Mouse (Mus musculus) kidney, postnatal 36 days (tissue): ENCODE data around the gene Prss57.

Experiments
- DNase-seq, 2 experiments: peaks; one replicate each; pipeline ENCODE4 v3.0.0; 2021 to 2022; ENCODE audit warnings: mixed read lengths in 2 of 2

Gene Prss57

DNA sequence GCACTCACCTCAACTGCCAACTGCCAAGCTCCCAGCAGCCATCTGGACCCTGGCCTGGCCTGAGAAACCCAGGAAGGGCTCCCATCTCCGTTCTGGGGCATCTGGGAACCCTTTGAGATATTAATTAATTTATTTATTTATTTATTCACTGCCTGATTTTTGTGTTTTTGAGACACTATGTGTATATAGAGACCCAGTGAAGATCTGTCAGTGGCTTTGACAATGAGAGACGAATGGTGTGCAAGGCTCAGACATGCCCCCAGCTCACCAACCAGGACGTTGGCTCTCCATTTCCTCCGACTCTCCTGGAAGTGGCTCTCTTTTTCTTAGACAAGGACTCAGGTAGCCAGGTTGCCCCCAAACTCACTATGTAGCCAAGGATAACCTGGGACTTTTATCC, at the start of gene Prss57:
Gene Prss57 (minus strand): TSS at position 101 of the 400 bp plus-strand sequence.
- DNase-seq, result no peak

DNA sequence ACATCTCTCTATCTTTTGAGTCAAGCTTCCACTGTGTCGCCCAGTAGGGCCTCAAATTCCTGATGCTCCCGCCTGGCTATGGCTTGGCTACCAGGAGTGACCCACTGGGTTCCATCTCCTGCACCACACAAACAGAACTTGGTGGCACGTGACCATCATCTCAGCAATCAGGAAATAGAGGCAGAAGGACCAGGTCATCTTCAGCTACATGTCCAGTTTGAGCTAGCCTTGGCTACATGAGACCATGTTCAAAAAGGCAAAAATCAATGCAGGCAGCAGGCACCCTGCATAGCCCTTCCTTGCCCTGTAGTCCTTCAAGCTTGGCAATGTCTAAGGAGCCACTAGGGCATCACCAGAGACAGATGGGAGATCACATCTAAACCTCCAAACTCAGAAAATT, 49.3 kb upstream of the Prss57 start:
- DNase-seq, result no peak

DNA sequence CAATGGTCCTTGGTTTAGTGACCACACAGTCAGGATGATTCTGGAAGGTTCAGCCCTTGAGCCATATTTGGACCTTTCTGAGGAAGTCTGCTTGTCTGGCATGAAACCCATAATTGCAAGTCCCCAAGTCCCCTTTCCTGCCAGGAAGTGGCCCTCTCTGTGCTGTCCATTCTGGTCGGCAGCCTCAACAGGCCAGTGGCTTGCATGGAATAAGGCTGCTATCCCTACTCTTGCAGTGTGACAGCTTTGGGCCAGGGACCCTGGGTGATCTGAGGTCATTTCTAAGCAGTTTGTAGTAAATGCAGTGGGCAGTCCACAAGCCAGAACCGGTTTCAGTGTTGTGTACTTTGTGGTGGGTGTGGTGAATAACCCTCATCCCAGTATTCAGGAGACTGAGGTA, 47.4 kb upstream of the Prss57 start:
- DNase-seq, result peak in 1 of 2 experiments; percentile 31

DNA sequence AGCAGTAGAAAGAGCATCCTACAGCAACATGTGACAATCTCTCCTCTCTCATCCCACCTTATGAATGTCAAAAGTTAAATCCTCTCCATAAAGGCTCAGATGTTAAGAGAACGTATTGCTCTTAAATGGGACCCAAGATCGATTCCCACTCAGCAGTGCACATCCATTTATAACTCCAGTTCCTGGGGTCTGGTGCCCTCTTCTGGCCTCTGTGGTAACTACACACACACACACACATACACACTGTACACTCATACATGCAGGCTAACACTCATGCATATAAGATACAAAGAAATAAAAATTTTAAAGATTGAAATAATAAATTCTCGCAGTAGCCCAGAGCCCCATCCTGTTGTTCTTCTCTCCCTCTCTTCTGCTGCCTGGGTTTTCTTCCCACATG, 46.2 kb upstream of the Prss57 start:
- DNase-seq, result no peak

DNA sequence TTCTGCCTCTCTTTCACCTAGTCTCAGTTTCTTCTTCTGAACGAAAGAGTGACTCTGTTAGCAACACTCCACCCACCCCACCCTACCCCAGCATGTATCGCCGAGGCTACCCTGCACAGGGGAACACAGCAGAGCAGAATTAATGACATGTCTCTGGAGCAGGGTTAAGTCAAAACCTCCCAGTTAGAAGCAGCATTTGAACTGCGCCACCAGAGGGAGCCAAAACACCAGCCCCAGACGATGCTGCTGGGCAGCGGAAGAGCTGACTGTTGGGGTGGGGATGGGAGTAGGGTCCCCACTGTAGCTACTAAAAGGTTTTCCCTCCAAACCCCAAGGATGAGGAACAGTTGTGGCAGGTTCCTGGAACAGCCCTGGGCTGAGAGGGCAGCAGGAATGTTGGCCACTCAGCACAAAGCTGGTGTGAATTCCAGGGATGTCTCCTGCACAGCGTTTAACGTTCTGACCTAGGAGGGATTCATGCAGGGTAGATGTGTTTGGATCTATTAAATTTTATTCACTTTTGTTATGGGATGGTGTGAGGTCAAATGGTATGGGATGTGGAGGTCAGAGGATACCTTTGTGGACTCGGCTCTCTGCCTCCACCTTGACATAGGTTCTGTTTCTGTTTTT, 44.1 kb upstream of the Prss57 start:
- peak; percentile 74 to 90 for DNase-seq

DNA sequence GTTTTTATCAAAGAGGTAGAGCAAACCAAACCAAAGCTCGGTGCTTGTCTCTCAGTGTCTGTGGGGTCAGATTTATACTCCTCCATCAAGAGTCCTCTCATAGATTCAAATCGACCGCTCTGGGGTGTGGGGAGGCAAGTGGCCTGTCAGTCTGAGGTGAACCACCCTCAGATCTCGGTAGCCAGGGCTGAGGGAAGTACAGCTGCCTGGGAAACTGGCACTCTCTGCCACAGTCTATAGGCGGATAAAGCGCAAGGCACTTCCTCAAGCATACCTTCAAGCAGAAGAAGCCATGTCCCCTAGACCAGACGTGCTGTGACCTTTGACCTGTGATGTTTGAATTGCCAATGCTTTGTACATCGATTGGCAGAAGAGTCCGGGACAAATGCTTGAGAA, 42.0 kb upstream of the Prss57 start:
- DNase-seq, result no peak

DNA sequence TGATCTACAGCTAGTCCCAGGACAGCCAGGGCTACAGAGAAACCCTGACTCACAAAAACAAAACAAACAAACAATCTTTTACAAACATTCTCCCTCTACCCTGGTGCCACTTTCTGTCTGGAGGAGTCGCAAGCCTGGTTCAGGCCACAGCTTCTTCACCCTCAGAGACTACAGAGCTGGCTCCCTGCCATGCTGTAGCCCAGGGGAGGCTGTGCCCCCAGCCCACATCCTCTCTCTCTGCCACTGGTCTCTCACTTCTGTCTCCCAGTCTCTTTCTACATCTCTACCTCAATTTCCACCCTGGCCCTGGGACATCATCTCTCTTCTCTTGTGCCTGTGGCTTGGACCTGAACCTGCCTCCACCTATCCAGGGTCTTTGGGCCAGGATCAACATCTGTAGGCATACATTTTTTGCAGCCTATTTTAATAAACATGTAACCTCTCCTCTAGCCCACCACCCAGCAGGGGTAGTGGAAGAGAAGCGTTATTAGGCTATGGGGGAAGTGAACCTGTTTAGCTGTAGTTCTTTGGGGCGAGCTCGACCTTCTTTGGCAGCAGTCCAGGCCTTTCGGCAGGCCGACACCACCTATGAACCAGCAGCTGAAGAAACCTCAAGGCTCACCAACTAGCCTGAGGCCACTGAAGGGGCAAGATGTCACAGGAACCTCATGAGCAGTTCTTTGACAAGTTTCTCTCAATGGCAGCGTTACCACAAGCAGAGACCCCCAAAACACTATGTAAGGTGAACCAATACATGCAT, 41.4 kb upstream of the Prss57 start:
- DNase-seq, result no peak

DNA sequence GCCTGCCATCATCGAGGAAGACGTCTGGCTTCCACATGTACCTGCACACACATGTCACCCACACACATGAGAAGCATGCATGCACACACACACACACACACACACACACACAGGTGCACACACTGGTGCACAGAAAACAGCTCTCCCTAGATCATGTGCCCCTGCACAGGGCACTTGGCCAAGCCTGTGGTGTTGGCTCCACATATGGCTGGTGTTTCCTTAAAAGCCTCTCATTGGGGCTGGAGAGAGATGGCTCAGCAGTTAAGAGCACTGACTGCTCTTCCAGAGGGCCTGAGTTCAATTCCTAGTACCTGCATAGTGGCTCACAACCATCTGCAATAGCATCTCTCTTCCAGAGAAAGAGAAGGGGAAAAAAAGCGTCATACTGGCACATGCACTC, 40.8 kb upstream of the Prss57 start:
- DNase-seq, result no peak

DNA sequence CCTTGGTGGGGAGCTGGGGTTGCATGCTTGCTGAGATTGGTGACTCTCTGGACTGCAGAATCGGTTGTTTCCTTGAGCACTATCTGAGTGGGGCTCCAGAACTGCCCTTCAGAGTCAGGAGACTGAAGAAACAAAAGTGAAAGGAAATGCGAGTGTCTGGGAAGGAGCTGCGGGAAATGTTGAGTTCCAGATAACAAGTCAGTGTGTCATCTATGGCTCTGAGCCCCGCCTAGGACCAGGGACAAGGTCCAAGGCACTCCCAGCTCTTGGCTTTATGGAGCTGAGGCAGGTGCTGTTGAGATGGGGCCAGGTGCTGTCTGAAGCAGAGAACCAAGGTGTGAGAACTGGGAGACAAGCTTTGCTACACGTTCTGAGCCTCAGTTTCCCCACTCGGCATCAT, 33.7 kb upstream of the Prss57 start:
- peak; percentile 54 to 56 for DNase-seq

DNA sequence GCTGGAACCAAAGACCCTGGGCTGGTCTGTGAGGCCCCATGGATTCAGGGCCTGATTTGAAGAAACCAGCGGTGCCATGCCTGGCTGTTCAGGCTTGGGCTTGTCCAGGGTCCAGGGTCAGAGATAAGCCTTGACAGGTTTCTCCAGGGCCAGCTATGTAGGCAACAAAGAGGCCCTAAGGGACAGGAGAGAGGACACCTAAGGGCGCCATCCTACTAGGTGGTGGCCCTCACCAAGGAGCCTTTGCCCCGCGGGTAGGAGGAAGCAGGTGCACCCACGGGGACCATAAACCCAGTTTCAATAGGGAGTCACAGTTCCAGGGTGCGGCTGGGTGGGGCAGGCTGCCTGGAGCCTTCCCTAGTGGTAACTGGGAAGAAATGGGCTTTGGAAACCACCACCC, 32.2 kb upstream of the Prss57 start:
- DNase-seq, result no peak

DNA sequence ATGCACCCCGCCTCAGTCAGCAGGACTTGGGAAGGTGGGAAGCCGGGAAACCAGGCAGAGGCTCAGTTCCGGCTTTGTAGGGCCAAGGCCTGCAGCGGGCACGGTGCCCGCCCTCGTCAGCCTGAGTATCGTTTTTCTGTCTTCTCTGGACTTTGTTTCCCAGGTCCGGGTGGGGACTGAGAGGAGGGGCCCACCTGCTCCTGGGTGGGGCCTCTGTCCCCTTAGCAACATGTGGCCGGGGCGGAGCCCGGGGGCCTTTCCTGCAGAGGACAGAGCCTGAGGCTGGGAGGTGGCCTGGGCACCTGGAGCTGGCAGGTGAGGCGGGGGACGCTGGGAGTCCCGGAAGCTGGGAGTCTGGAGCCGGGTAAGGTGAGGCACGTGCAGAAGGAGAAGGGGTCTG, 31.6 kb upstream of the Prss57 start:
- peak; percentile 85 to 87 for DNase-seq

DNA sequence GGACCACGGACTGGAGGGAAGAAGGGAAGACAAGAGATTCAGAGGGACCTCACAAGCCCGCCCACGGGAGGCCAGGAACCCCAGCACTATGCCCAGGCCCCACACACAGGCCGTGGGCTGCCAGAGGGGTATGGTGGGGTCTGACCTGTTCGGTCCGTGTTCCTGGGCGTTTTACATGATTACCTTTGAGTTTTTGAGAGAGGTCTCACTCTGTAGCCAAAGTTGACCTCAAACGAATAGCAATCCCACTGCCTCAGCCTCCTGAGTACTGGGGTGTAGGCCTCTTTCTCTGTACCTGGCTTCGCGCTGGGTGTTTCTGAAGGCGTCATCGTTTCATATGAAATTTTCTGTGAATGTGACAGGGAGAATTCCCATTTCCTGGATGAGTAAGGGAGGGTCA, 31.0 kb upstream of the Prss57 start:
- DNase-seq, result no peak

DNA sequence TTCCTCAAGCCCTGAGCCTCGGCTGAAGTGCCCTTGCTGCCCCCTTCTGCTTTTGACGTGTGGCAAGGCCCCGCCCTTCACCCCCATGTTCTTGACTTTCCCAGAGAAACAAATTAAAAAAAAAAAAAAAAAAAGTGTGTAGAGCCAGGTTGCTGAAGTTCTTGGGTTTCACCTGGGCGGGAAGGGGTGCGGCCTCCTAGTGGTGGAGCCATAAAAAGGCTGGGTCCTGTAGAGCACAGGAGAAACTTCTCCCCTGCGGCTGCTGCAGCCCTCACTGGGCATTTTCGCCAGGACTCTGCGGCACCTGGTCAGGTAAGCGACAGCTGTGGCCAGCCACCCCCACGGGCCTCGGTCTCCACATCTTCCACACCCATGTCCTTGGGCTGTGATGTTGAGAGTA, 30.0 kb upstream of the Prss57 start, which contains the start of gene Misp:
Gene Misp (plus strand): TSS at position 208 of the 400 bp plus-strand sequence.
- peak; percentile 72 to 73 for DNase-seq

DNA sequence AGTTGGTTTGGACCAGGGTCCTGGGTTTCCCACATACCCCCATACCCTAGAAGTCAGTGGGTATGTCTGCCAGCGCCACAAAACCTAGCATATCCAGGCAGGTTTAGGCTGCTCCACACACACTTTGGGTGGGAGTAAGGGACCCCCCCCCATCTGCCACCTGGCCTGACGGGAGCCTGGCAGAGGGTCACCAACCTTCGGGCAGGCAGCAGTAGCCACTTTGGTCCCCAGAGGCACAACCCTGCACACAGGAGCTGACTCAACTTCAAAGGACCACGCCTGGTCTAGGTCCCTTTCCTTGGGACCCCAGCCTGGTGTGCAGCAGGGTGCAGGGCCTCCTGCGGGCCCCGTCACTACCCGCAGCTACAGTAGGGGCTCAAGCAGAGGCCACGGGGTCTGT, 29.5 kb upstream of the Prss57 start:
- no peak for DNase-seq

DNA sequence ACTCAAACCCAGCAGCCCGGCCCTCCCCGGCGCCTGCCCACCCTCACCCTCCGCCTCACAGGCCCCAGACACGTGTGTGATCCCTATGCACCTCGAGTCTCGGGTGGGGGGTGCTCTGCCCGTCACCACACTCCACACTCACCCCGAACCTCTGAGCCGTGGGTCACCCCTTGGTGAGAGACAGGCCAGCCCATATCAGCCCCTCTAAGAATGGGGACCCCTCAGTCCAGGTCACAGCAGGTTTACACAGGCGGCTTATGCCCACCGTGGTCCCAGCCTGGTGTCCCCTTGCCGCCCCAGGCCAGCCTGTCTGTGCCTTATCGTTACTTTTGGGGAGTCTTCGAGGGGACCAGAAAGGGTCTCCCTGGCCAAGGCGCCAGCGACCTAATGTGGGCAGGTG, 28.8 kb upstream of the Prss57 start:
- no peak for DNase-seq

DNA sequence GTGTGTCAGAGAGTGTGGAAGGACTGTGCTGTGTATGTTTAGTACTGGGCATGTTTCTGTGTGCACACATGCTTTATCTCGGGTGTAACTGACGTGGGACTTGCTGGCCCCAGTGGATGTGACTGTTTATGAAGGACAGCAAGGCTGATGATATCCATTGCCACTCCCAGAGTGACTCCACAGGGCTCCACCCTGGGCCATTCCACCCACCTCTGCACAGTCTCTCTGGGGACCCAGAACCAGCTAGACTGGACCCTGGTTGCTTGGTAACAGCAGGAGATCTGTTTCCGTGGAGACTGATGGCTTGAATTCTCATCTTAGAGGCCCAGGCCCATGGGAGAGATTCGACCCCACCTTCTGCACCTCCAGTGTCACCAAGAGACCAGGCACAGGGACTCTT, 27.5 kb upstream of the Prss57 start:
- no peak for DNase-seq

DNA sequence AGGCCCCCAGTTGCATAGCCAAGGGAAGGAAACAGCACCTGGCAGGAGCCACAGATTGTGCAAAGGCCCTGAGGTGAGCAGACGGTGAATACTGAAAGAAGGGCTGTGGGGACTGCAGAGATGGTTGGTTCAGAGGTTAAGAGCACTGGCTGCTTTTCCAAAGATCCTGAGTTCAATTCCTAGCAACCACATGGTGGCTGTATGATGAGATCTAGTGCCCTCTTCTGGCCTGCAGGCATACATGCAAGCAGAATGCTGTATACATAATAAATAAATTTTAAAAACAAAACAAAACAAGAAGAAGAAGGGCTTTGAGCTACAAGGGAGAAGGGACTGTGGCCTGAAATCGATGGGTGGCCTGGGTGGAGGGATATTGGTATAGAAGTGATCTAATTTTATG, 26.4 kb upstream of the Prss57 start:
- DNase-seq, result no peak

DNA sequence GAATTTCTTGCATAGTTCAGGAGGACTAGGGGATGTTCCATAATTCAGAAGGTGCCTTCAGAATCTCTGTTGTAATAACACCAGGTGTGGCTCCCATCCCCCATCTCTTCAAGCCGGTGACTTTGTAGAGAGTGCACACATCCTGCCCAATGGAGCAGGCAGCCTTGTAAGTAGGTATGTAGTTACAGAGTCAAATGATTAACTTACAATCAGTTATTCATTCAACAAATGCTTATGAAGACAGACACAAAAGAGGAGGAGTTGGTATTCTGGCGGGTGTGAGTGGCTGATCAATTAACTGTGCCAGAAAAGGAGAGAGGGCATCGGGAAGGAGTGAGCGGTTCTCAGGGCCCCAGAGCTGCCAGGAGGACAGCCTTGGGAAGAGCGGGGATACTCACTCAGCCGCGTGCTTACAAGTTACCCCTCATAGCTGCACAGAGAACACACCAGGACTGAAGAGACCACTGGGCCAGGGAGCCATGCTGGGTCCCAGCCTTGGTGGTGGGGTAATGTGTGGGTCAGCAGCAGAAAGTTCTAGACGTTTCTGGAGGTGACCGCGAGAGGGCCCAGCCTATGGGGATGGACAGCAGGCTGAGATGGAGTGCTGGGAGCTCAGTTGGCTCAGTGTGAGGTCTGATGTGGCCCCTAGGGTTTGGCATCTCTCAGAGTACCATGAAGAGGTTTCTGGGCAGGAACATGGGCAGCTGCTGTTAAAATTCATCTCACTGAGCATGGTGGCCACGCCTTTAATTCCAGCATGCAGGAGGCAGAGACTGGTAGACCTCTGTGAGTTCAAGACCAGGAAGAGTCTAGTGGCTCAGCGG, 25.1 kb upstream of the Prss57 start:
- DNase-seq, result peak; percentile 81 to 91

DNA sequence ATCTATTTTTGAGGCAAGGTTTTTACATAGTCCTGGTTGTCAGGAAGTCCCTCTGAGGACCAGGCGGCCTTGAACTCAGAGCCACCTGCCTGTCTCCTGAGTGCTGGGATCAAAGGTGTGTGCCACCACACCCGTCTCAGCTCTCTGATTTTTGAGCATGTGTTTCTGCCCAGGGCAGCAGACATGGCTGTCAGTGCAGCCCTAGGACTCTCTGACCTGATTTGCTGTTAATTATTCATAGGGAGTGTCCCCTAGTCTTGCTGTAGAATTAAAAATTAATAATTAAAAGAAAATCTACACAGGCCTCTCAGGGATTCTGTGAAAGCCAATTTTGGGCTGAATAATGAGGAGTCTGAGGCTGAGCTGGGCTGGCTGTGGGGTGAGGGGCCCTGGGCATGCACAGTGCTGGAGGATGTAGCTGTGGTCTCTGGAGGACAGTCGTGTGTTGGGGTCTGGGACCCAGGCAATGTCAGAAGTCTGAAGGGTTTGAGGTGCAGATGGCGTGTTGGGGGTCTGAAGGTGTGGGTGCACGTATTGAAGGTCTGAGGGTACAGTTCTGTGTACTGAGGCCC, 23.6 kb upstream of the Prss57 start:
- peak; percentile 68 to 84 for DNase-seq

DNA sequence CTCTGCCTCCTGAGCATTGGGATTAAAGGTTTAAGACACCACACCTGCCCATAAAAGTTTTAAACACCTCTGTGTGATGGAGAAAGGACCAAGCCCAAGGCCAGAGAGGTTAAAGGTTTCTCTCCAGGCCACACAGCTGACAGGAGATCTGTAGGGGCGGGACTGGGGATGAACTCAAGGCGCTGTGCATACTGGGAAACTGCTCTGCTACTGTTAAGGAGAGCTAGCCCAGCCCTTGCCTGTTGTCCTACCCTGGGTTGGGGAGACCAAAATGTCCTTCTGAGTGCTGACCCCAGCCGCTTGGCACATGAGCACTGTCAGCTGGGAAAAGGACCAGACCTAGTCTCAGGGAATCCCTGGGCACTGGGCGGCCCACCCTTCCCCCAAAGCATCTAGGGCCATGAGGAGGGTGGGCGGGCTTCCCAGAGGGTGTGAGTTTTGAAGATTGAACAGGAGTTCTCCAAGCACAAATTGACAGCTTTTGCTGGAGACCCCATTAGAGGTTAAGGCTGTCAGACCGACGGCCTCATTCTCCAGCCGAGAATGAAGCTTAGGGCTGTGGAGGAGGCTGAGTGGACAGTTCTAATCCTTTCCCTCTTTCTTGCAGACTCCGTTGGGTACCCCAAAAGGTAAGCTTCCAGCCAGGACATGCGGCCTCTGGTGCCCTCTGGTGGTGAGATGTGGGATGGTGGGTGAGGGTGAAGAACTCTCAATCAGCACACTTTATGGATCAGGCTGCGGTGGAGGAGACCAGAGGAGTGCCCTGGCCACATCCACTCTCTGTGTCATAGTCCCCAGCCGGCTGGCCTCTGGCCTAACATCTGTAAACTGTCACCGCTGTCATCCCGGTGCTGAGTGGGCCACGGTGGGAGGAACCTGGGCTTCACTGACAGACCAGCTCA, 21.2 kb upstream of the Prss57 start:
- DNase-seq, result peak; percentile 84 to 94

DNA sequence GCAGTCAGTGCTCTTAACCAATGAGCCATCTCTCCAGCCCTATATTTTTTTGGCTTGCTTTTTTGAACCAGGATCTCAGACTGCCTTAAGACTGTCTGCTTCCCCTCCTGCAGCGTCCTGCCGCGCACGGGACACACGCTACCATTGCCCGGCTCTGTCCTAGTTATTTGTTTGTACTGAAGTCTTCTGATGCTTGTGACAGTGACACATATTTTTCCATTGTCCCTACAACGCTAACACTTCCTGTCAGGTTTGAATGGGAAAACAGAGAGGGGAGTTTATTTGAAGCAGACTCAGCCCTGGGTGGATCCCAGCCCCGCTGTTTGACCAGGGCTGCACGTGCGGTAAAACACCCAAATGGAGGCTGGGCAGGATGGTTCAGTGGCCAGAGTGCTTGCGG, 18.0 kb upstream of the Prss57 start:
- DNase-seq, result peak in 1 of 2 experiments; percentile 60

DNA sequence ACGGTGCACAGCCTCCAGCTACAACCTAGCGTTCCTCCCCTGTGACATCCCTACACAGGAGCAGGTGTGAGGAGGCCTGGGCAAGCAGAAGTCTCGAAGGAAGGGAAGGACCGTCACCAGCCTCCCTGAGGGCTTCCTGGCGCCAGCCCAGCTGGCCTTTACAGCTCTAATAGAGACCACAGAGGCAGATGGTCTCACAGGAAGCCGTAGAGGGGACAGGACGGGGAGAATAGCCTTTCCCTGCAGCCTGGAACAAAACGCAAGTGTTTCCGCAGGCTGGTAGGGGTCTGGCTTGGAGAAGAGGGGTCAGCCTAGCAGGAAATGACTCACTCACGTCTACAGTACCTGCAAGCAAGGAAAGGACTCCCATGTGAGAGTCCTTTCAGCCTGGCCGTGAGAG, 17.1 kb upstream of the Prss57 start:
- peak; percentile 73 to 76 for DNase-seq
